Mouse (Mus musculus) liver, adult 2 months (tissue): Measurements from ENCODE around the gene Acaca.

Experiments
- CTCF ChIP-seq: fragments of 200-500 bp; IDR thresholded peaks from 2 replicates; pipeline ENCODE4 v1.5.1; 2011; ENCODE audit warnings: low read depth, low read length, control low read depth
- POLR2A ChIP-seq: fragments of 200-500 bp; IDR thresholded peaks from 2 replicates; pipeline ENCODE4 v1.6.1; 2011; ENCODE audit warnings: low read length, control low read depth; ENCODE audit not compliant: insufficient read depth; ENCODE audit errors: extremely low read depth

DNA sequence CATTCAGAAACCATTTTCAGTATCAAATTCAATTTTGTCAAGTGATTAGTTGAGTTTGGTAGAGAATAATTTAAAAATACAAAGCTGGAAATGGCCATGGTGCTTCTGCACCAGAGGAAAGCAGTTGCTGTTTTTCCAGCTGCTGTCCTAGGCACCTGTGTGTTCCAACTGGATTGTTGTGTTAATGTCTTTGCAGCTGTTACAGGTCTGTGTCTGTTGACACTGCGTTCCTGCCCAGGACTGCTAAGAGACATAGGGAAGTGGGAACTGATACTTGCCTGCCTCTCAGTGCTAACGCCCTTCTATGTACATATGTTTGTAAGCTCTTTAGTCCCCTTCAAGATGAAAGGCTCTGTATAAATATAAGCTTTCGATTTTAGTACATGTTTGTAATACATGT is 203.4 kb downstream of the Acaca start:
- TF ChIP-seq CTCF, result no peak
- no peak for TF ChIP-seq POLR2A
